Mouse (Mus musculus) small intestine, adult 2 months (tissue): ENCODE results near the gene Rbbp6.

Experiments used
- CTCF ChIP-seq: fragments of 200-500 bp; IDR thresholded peaks from 2 replicates; pipeline ENCODE4 v1.5.1; 2012; ENCODE audit warnings: low read depth, mild to moderate bottlenecking, control low read depth, inconsistent platforms, low read length, moderate library complexity, mixed read lengths; ENCODE audit not compliant: insufficient replicate concordance, insufficient read length; ENCODE audit errors: extremely low read depth
- POLR2A ChIP-seq: fragments of 200-500 bp; IDR thresholded peaks from 2 replicates; pipeline ENCODE4 v1.6.1; 2012; ENCODE audit warnings: low read depth, mild to moderate bottlenecking, control low read depth, inconsistent platforms, low read length, moderate library complexity

DNA sequence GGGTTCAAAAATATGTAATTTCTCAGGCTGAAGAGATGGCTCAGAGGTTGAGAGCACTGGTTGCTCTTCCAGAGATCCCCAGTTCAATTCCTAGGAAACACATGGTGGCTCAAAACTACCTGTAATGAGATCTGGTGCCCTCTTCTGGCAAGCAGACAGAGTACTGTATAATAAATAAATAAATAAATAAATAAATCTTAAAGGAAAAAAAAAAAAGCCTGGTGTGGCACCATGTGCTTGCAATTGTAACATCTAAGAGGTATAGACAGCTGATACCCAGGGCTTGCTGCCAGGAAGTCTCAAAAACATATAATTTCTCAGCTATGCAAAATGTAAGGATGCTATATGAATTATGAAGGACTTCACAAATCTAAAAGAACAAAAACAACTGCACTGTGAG, 28.9 kb upstream of the Rbbp6 start:
- TF ChIP-seq POLR2A (no peak), CTCF (no peak)
